Mouse (Mus musculus) Patski (cell line): ENCODE measurements around the gene Pigq. TPM values are rescaled to one million over a fixed set of nuclear protein-coding genes. Genes with fewer than 3 reads are reported as not detected.

ENCODE experiments used
- ATAC-seq: fragments of 100-300 bp; one replicate; pipeline ENCODE4 v1.8.0; 2021
- CTCF ChIA-PET: fragments of 350-600 bp; sonication (Branson Sonifier 250); formaldehyde crosslinking; loops from one replicate; lab custom pipeline; 2022; ENCODE audit warnings: inconsistent platforms; lab: Charles Lee
- POLR2A ChIA-PET: fragments of 350-600 bp; sonication (Branson Sonifier 250); formaldehyde crosslinking; loops from one replicate; lab custom pipeline; 2022; ENCODE audit warnings: antibody characterized with exemption, inconsistent platforms; lab: Charles Lee
- DNase-seq: peaks from one replicate; pipeline ENCODE4 v3.0.0-alpha.2; 2011; ENCODE audit warnings: low read depth, low spot score
- H3K27me3 ChIP-seq: fragments of 371-371 bp; one replicate; pipeline ENCODE4 v1.5.1; 2021
- CTCF ChIP-seq: fragments of 100-300 bp; IDR thresholded peaks from one replicate; pipeline ENCODE4 v1.5.1; 2021
- in situ Hi-C: fragments of 300-500 bp; cut with MboI; formaldehyde crosslinking; loops from 3 replicates; pipeline ENCODE4 v1.11.1; 2018; ENCODE audit warnings: low pct_unique_long_range_greater_than_20kb, mixed read lengths
- polyA plus RNA-seq: library from polyadenylated mRNA; unstranded; gene quantifications from one replicate; pipeline ENCODE4 v1.2.3, GENCODE M21; 2021

Gene Pigq
- polyA plus RNA-seq, 1 experiment from 2014 or later: 104 TPM

DNA sequence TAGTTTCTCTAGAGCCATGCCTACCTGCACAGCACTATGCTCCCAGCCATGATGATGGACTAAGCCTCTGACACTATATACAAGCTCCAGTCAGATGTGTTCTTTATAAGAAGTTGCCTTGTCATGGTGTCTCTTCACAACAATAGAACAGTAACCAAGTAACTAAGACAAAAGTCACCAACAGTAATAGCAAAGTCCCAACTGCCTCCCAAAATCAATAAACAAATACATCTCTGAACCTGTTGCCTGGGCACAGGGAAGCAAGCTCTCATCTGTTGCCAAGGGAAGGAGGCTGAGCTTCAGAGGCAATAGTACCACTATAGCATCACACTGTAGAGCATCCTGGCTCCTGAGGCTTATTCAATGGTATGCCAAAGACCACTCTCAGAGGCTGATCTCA is 57.9 kb downstream of the Pigq start:
- H3K27me3 ChIP-seq: no peaks in the 10 kb centered on the region
- in situ Hi-C loops: no loop called here
- no peak for TF ChIP-seq CTCF
- ATAC-seq (no peak), DNase-seq (no peak)
- ChIA-PET CTCF (interaction anchor here (0.8 kb wide), 1 partner anchor 8 kb away, joined by 5 read pairs; no protein-coding TSS in a partner anchor), POLR2A (no interaction called here)

DNA sequence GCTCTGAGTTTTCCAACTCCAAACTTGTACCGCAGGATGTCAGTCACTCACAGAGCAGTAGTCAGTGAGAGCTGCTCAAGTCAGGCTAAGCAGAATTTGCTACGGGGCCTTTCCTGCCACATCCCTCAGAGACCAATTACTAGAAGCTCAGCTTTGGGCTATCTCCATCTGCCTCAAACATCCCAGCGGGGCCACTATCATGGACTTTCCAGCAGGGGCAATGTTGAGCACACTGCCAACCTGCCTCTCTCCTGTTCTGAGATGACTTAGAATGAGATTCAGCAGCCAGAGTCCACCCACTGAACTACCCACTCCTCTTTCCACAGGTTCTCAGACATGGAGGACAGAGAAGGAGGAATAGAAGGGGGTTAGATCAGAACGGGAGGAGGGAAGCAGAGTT is 59.1 kb downstream of the Pigq start:
- POLR2A ChIA-PET: no interaction called here
- DNase-seq (no peak), ATAC-seq (no peak)
- CTCF ChIA-PET: interaction anchor here (1.2 kb wide), 1 partner anchor 110 kb away, joined by 3 read pairs; no protein-coding TSS in a partner anchor
- TF ChIP-seq CTCF: no peak
- in situ Hi-C loops: no loop called here
- H3K27me3 ChIP-seq: no peaks in the 10 kb centered on the region

DNA sequence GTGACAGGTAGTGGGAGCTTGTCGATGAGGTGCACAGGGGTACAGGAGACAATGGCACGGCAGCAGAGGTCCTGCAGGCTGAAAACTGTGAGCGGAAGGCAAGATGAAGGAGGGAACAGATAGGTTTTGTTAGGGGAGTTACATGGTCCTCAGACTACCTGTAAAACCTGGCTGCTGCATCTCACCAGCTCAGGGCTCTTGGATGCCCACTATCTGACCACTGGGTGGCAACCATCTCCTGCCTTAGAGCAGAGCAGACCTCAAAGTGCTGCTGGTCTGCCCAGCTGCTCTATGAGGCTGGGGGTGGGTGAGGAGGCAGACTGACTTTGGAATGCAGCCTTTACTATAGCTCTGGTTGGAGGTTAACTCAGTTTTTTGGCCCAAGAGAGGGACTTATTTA is 60.9 kb downstream of the Pigq start:
- DNase-seq (no peak), ATAC-seq (no peak)
- POLR2A ChIA-PET: interaction anchor here (1.4 kb wide), 1 partner anchor 101 kb away, joined by 3 read pairs; no protein-coding TSS in a partner anchor
- in situ Hi-C loops: no loop called here
- no peaks in the 10 kb centered on the region for H3K27me3 ChIP-seq
- TF ChIP-seq CTCF: no peak
- CTCF ChIA-PET: interaction anchor here (2.4 kb wide), 1 partner anchor 10 kb away, joined by 9 read pairs; no protein-coding TSS in a partner anchor

DNA sequence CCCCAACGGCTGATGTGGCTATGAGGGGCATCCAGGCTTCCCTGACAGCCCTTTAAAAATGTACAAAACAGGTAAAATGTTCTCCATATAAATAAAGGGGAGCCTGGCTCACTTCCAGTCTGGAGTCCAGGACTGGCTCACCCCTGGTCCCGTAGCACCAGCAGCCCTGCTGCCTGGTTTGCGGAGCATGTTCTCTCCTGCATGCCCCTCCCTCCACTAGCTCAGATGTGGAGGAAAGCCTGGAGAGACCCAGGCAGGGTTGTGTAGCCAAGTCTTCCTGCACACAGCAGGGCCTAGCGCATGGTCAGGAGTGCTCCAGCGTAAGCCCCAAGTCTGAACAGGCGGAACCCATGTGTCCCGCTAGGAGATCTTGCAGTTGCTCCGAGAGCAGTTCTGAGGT is 61.5 kb downstream of the Pigq start:
- ATAC-seq: no peak
- POLR2A ChIA-PET: interaction anchor here (1.4 kb wide), 1 partner anchor 101 kb away, joined by 3 read pairs; no protein-coding TSS in a partner anchor
- in situ Hi-C loops: no loop called here

DNA sequence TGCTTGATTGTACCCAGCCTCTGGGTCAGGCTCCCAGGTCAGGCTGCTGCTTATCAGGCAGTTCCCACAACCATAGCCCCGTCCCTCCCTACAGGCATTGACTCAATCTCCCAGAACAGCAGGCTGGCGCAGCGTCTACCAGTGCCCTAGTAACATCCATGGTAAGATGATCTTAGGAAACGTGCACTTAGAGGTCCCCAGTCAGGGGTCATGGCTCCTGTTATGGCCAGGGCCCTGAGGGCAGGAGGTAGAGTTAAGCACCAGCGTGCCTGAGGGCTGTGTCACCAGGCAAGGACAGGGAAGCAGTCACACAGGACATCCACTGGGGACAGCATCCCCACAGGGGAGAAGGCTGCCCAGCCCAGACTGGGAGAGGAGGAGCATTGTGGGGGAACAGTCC is 62.4 kb downstream of the Pigq start:
- H3K27me3 ChIP-seq: no peaks in the 10 kb centered on the region
- ATAC-seq (no peak), DNase-seq (no peak)
- CTCF ChIA-PET: interaction anchor here (2.4 kb wide), 1 partner anchor 12 kb away, joined by 9 read pairs; no protein-coding TSS in a partner anchor
- no peak for TF ChIP-seq CTCF
- POLR2A ChIA-PET: no interaction called here
- in situ Hi-C loops: no loop called here

More for the DNA sequence above, 61.5 kb downstream of the Pigq start:
- TF ChIP-seq CTCF: no peak
- no peak for DNase-seq
- H3K27me3 ChIP-seq: no peaks in the 10 kb centered on the region
- CTCF ChIA-PET: interaction anchor here (2.4 kb wide), 1 partner anchor 11 kb away, joined by 9 read pairs; no protein-coding TSS in a partner anchor

DNA sequence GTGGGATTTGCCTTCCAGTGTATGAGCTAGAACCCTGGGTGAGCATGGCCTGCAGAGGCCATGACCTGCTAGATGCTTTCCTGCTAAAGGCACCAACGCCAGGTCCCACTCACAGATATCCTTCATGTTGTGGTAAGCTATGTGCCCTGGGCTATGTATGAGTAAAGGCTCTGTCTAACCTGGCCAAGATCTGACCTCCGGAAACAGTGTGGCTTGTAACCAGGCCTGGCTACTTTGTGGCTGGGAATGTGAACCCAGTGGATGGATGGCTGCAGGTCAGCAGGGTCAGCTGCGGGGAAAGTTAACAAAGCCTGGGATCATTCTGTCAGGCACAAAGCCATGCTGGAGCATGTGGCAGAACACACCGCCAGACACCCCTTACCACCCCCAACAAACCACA is 63.0 kb downstream of the Pigq start:
- H3K27me3 ChIP-seq: no peaks in the 10 kb centered on the region
- no peak for TF ChIP-seq CTCF
- DNase-seq (no peak), ATAC-seq (no peak)
- in situ Hi-C loops: no loop called here
- ChIA-PET POLR2A (interaction anchor here (0.7 to 0.8 kb wide), 2 partner anchors 19 to 30 kb away, joined by 3 to 4 read pairs; no protein-coding TSS in a partner anchor), CTCF (interaction anchor here (0.9 to 1.0 kb wide), 2 partner anchors 36 to 131 kb away, joined by 4 to 5 read pairs; no protein-coding TSS in a partner anchor)

DNA sequence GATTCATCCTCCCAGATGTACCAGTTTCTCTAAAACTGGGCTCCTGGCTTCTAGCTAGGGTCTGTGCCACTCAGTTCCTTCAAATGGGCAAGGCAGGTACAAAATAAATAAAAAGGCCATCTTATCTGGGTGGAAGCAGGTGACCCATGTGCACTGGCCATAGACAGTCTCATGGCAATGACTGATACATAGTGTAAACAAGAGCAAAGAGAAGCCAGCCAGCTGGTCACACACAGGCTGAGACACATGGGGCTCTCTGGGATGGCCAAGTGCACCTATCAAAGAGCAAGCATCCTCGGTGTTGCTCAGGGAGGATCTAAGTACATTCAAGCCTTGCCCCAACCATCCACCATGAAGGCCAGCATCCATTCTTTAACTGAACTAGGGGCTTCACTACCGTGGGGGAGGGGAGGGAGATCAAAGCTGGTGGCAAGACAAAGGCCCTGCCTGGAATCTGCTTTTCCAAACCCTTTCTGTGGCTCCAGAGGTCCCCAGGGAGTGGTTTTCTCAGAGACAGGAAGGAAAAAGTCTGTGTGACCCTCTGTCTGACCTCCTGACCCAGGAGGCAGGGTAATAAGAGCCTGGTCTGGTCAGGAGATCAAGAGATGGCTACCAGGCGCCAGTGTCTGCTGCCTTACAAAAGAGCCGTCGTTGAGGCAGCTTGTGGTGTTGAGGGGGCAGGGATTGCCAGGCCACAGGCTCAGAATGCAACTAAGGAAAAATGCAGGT is 63.7 kb downstream of the Pigq start:
- in situ Hi-C loops: no loop called here
- ChIA-PET CTCF (interaction anchor here (0.9 to 1.0 kb wide), 2 partner anchors 36 to 131 kb away, joined by 4 to 5 read pairs; no protein-coding TSS in a partner anchor), POLR2A (interaction anchor here (0.7 to 0.8 kb wide), 2 partner anchors 18 to 30 kb away, joined by 3 to 4 read pairs; no protein-coding TSS in a partner anchor)
- no peak for TF ChIP-seq CTCF
- DNase-seq: no peak
- no peaks in the 10 kb centered on the region for H3K27me3 ChIP-seq
- ATAC-seq: no peak

DNA sequence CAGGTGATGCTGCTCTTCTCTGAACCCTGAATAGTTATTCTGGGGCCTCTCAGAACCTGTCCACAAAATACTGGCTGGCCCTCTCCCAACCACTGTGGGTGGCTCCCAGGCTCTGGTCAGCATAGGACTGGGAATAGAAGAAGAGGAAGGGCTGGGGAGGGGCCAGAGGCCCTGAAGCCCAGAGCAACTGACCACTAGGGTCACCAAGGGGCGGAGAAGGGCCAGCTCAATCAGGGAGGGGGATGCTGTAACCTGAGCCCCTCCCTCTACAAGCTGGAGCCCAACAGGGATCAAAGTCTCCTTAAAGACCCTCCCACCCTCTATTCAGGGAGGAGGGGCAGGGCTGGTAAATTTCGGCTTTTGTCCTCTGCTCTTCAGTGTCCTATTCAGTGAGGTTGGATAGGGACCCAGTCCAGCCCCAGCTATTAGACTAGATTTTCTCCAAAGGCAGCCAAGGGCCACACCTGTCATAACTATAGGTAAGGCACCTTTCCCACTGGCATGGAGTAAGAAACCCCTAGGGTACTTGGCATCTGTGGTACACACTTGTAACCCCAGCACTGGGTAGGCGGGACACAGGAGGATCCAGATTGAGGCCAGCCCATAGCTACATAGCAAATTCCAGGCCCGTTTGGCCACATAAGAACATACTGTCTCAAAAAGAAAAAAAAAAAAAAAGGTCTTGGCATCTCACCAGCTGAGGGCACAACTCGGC is 64.4 kb downstream of the Pigq start, which contains the start of gene Wfikkn1:
Gene Wfikkn1 (minus strand): TSS at position 663 of the 715 bp plus-strand sequence.
- CTCF ChIA-PET: interaction anchor here (1.2 kb wide), 1 partner anchor 45 kb away, joined by 3 read pairs; no protein-coding TSS in a partner anchor

DNA sequence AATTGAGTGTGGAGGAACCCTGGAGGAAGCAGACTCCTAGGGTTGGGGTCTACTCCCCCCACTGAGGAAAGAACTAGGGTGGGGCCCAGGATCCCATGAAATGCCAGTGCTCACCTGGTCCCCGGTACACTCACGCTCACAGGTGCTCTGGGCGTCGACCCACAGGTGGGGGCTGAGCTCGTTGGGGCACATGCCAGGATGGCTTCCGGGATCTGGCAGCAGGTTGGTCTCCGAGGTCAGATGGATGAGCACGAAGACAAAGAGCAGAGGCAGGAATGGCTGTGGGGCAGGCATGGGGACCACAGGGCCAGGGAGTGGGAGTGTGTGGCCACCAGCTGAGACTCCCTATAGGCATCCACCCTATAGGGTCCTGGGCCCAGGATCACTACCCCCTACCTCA is 65.0 kb downstream of the Pigq start:
- ATAC-seq (no peak), DNase-seq (no peak)
- in situ Hi-C loops: no loop called here
- CTCF ChIA-PET: interaction anchor here (0.7 to 1.2 kb wide), 4 partner anchors 11 to 137 kb away, joined by 3 to 4 read pairs (median 3); partner anchors contain the start of gene Mcrip2
- TF ChIP-seq CTCF: no peak
- POLR2A ChIA-PET: interaction anchor here (1.4 kb wide), 1 partner anchor 11 kb away, joined by 3 read pairs; the partner anchor contains the start of gene Mcrip2
- no peaks in the 10 kb centered on the region for H3K27me3 ChIP-seq

More for the DNA sequence above, 64.4 kb downstream of the Pigq start, which contains the start of gene Wfikkn1:
- TF ChIP-seq CTCF: no peak
- ATAC-seq (no peak), DNase-seq (no peak)
- no peaks in the 10 kb centered on the region for H3K27me3 ChIP-seq
- in situ Hi-C loops: no loop called here
- POLR2A ChIA-PET: interaction anchor here (1.4 kb wide), 1 partner anchor 12 kb away, joined by 3 read pairs; the partner anchor contains the start of gene Mcrip2

DNA sequence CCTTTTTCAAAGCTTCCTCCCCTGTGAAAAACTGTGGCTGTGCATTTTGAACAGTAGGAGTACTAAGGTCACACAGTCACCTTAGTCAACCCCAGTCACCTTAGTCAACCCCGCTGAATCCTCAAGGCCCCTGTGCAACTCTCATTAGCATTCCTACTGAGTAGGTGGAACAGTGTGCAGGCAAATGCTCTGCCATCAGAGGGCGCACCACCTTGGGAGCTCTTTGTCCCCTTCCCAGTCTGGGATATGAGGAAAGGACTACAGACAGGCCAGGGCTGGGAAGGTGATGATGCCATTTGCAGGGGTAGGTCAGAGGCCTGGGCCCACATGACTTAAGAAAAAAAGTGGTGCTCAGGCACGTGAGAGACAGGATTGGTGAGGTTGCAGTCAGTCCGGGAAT is 65.5 kb downstream of the Pigq start:
- no peaks in the 10 kb centered on the region for H3K27me3 ChIP-seq
- TF ChIP-seq CTCF: no peak
- in situ Hi-C loops: no loop called here
- ChIA-PET CTCF (interaction anchor here (0.7 to 1.2 kb wide), 4 partner anchors 11 to 138 kb away, joined by 3 to 4 read pairs (median 3); partner anchors contain the start of gene Mcrip2), POLR2A (interaction anchor here (1.4 kb wide), 1 partner anchor 11 kb away, joined by 3 read pairs; the partner anchor contains the start of gene Mcrip2)
- DNase-seq (no peak), ATAC-seq (no peak)
